Mouse (Mus musculus): ENCODE data around the gene Afap1l2. TPM values are rescaled to one million over a fixed set of nuclear protein-coding genes. Genes with fewer than 3 reads are reported as not detected.

Afap1l2 gene
- polyA plus RNA-seq, 1 experiment from 2014 or later, result 3.7 TPM

DNA sequence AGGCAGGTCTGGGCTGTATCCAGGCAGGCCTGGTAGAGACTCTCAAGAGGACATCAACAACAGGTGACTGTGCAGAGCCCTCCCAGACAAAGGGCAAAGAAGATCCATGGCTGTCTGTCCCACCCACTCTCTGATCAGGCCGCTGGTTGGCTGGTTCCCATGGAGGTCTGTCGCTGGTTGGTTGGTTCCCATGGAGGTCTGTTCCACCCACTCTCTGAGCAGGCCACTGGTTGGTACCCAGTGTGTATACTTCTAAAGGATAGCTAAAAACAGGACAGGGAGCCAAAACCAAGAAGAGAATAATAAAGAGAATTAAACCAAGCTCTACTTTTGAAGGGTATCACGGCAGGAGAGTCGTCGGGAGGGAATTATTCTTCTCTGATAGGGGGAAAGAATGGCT is 31.5 kb downstream of the Afap1l2 start:
- Histone ChIP-seq H3K27me3 (ENCODE audit: control insufficient read depth, insufficient read depth, low read length) (no peaks in the 10 kb centered on the region), H3K4me2 (replicated peaks; ENCODE audit: low read depth, low read length) (no peak overlapping the region), H3K9me3 (ENCODE audit: control insufficient read depth, low read length) (no peaks in the 10 kb centered on the region), H3K4me3 (ENCODE audit: low read depth, low read length) (no peak overlapping the region), H3K9ac (ENCODE audit: low read depth, low read length) (no peak overlapping the region), H3K4me1 (replicated peaks; ENCODE audit: control insufficient read depth, insufficient read depth, low read length) (peaks cover 2% of the 10 kb centered on the region; the same call in 1 of the 2 replicates), H3K36me3 (ENCODE audit: control insufficient read depth, insufficient read depth, low read length) (no peaks in the 10 kb centered on the region), H3K27ac (ENCODE audit: low read depth, low read length) (no peak overlapping the region)
- WGBS, result 87% methylated on average over 5 of the region's 5 CpGs
- no peak for ATAC-seq (ENCODE audit: low FRiP score)
- no peak for DNase-seq (ENCODE audit: low spot score)

DNA sequence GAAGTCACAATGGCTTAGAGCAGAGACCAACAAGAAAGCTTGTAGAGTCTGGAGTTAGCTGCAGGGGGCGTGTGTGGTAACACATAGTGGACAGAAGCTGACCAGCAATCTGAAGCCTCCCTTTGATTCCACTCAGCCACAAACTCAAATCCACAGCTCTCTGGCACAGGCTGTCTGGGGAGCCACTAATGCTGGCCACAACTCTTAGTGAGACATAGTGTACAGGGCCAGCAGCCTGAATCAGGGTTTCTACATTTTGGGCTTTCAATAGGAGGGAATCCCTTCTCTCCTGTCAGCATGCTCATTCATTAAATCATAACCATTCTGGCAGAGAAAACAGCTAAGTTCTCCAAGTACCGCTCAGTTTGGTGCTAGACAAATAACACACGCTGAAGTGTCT is 32.5 kb downstream of the Afap1l2 start:
- H3K4me3 ChIP-seq (ENCODE audit: low read depth, low read length), result no peak overlapping the region
- no peaks in the 10 kb centered on the region for H3K27me3 ChIP-seq (ENCODE audit: control insufficient read depth, insufficient read depth, low read length)
- no peaks in the 10 kb centered on the region for H3K36me3 ChIP-seq (ENCODE audit: control insufficient read depth, insufficient read depth, low read length)
- no peaks in the 10 kb centered on the region for H3K9me3 ChIP-seq (ENCODE audit: control insufficient read depth, low read length)
- no peak overlapping the region for H3K4me2 ChIP-seq (replicated peaks; ENCODE audit: low read depth, low read length)
- no peak overlapping the region for H3K9ac ChIP-seq (ENCODE audit: low read depth, low read length)
- ATAC-seq (ENCODE audit: low FRiP score) (no peak), DNase-seq (ENCODE audit: low spot score) (no peak)
- H3K27ac ChIP-seq (ENCODE audit: low read depth, low read length), result no peak overlapping the region
- peaks cover 2% of the 10 kb centered on the region; the same call in 1 of the 2 replicates for H3K4me1 ChIP-seq (replicated peaks; ENCODE audit: control insufficient read depth, insufficient read depth, low read length)
- 90% methylated on average over 3 of the region's 3 CpGs for WGBS

DNA sequence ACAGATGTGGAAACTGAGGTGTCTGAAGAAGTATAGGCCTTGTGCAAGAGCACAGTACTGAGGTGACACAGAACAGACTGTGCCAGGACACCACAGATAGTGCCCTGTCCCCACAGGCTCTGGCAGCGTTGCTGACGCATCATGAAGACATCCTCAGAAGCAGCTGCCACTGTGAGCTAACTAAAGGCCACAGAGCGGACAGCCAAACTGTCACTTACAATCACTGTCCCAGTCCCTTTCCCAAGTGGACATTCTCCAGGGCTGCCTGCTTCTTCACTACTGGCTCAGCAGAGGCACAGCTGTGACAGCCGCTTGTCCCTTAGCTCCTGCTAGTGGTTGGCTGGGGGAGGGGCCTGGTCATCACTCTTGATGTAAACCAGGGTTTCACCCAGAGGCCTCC is 33.9 kb downstream of the Afap1l2 start:
- no peaks in the 10 kb centered on the region for H3K36me3 ChIP-seq (ENCODE audit: control insufficient read depth, insufficient read depth, low read length)
- H3K9ac ChIP-seq (ENCODE audit: low read depth, low read length), result no peak overlapping the region
- no peak overlapping the region for H3K4me3 ChIP-seq (ENCODE audit: low read depth, low read length)
- peaks cover 2% of the 10 kb centered on the region; the same call in 1 of the 2 replicates for H3K4me1 ChIP-seq (replicated peaks; ENCODE audit: control insufficient read depth, insufficient read depth, low read length)
- H3K27ac ChIP-seq (ENCODE audit: low read depth, low read length), result no peak overlapping the region
- DNase-seq (ENCODE audit: low spot score) (no peak), ATAC-seq (ENCODE audit: low FRiP score) (no peak)
- H3K27me3 ChIP-seq (ENCODE audit: control insufficient read depth, insufficient read depth, low read length), result no peaks in the 10 kb centered on the region
- no peaks in the 10 kb centered on the region for H3K9me3 ChIP-seq (ENCODE audit: control insufficient read depth, low read length)
- no peak overlapping the region for H3K4me2 ChIP-seq (replicated peaks; ENCODE audit: low read depth, low read length)
- WGBS, result 72% methylated on average over 4 of the region's 4 CpGs

DNA sequence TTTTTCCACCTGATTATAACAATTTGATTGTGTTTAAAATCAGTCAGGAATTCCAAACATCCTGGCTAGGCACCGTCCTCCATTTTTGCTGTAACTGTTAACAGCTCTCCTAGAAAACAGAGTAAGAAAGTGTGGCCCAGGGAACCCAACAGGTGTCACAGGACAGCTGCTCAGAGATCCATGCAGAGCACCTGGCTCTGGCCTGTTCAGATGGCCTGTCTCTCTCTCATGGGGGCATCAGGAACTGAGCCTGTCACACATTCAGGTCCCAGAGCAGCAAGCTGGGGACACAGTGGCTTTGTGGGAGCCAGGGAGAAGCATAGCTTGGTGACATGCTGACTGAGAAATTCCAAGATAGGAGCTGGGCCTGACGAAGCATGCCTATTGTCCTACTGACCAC is 35.3 kb downstream of the Afap1l2 start:
- no peak overlapping the region for H3K4me2 ChIP-seq (replicated peaks; ENCODE audit: low read depth, low read length)
- H3K9ac ChIP-seq (ENCODE audit: low read depth, low read length), result no peak overlapping the region
- DNase-seq (ENCODE audit: low spot score) (no peak), ATAC-seq (ENCODE audit: low FRiP score) (no peak)
- no peak overlapping the region for H3K4me3 ChIP-seq (ENCODE audit: low read depth, low read length)
- H3K27me3 ChIP-seq (ENCODE audit: control insufficient read depth, insufficient read depth, low read length), result no peaks in the 10 kb centered on the region
- 82% methylated on average over 2 of the region's 2 CpGs for WGBS
- H3K9me3 ChIP-seq (ENCODE audit: control insufficient read depth, low read length), result no peaks in the 10 kb centered on the region
- H3K27ac ChIP-seq (ENCODE audit: low read depth, low read length), result no peak overlapping the region
- no peaks in the 10 kb centered on the region for H3K36me3 ChIP-seq (ENCODE audit: control insufficient read depth, insufficient read depth, low read length)
- peaks cover 2% of the 10 kb centered on the region; the same call in 1 of the 2 replicates for H3K4me1 ChIP-seq (replicated peaks; ENCODE audit: control insufficient read depth, insufficient read depth, low read length)

DNA sequence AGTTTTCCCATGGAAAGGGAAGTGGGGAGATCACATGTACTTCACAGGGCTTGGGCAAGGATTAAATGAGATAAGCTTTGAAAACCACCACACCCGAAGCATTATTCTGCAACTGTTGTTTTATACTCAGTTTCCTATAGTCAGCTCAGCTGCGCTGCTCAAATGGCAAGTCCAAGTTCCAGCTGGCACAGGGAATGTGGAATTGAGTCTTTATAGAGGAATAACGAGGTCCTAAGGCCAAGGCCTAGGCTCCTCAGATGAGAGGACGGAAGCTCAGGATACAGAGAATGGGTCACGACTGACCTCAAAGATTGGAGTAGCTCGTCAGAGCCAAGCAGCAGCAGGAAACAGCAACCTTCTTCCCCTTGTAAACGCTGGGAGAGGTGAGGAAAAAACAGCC is 36.7 kb downstream of the Afap1l2 start:
- H3K36me3 ChIP-seq (ENCODE audit: control insufficient read depth, insufficient read depth, low read length), result no peaks in the 10 kb centered on the region
- WGBS, result 85% methylated on average over 7 of the region's 7 CpGs
- H3K9ac ChIP-seq (ENCODE audit: low read depth, low read length), result no peak overlapping the region
- H3K4me1 ChIP-seq (replicated peaks; ENCODE audit: control insufficient read depth, insufficient read depth, low read length), result no peaks in the 10 kb centered on the region
- DNase-seq (ENCODE audit: low spot score) (no peak), ATAC-seq (ENCODE audit: low FRiP score) (no peak)
- H3K9me3 ChIP-seq (ENCODE audit: control insufficient read depth, low read length), result no peaks in the 10 kb centered on the region
- no peak overlapping the region for H3K4me3 ChIP-seq (ENCODE audit: low read depth, low read length)
- no peaks in the 10 kb centered on the region for H3K27me3 ChIP-seq (ENCODE audit: control insufficient read depth, insufficient read depth, low read length)
- H3K4me2 ChIP-seq (replicated peaks; ENCODE audit: low read depth, low read length), result no peak overlapping the region
- no peak overlapping the region for H3K27ac ChIP-seq (ENCODE audit: low read depth, low read length)

DNA sequence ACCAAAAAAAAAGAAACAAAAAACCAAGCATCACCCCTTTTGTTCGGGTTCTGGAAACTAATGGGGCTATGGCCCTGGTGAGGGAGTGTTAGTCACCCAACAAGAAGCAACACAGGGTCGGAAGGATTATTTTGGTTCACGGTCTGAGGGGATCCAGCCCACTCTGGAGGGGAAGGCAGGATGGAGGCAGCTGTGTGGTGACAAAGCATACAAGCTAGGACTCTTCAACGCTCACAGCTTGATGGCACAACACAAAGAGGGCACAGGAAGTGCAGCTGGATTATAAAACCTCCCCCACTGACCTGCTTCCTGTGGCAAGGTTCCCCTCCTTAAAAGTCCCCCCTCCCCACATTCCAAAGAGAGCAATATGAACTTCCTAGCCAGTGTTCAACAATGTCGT is 44.2 kb downstream of the Afap1l2 start:
- Histone ChIP-seq H3K4me1 (replicated peaks; ENCODE audit: control insufficient read depth, insufficient read depth, low read length) (no peaks in the 10 kb centered on the region), H3K9me3 (ENCODE audit: control insufficient read depth, low read length) (no peaks in the 10 kb centered on the region), H3K36me3 (ENCODE audit: control insufficient read depth, insufficient read depth, low read length) (no peaks in the 10 kb centered on the region), H3K27ac (ENCODE audit: low read depth, low read length) (no peak overlapping the region), H3K27me3 (ENCODE audit: control insufficient read depth, insufficient read depth, low read length) (no peaks in the 10 kb centered on the region), H3K4me3 (ENCODE audit: low read depth, low read length) (no peak overlapping the region), H3K4me2 (replicated peaks; ENCODE audit: low read depth, low read length) (no peak overlapping the region), H3K9ac (ENCODE audit: low read depth, low read length) (no peak overlapping the region)
- 65% methylated on average over 5 of the region's 5 CpGs for WGBS
- DNase-seq (ENCODE audit: low spot score) (no peak), ATAC-seq (ENCODE audit: low FRiP score) (no peak)

DNA sequence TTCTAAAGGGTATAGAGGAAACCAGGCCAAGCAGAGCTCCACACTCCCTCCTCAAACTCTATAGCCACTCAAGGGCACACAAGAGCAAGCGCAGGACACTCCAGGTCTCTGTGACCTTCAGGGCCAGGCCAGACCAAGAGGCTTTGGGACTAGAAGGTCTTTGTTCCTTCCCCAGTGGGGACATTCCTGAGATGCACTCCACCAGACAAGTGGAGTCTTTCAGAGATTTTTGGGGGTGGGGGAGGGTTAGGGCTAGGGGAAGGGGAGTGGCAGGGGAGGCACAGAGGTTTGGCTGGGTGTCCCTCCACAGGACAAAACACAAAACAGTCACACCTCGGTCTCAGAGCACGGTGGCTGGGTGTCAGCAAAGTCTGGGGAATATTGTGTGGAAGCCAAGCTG is 48.4 kb downstream of the Afap1l2 start:
- no peaks in the 10 kb centered on the region for H3K36me3 ChIP-seq (ENCODE audit: control insufficient read depth, insufficient read depth, low read length)
- H3K9ac ChIP-seq (ENCODE audit: low read depth, low read length), result no peak overlapping the region
- H3K27ac ChIP-seq (ENCODE audit: low read depth, low read length), result no peak overlapping the region

DNA sequence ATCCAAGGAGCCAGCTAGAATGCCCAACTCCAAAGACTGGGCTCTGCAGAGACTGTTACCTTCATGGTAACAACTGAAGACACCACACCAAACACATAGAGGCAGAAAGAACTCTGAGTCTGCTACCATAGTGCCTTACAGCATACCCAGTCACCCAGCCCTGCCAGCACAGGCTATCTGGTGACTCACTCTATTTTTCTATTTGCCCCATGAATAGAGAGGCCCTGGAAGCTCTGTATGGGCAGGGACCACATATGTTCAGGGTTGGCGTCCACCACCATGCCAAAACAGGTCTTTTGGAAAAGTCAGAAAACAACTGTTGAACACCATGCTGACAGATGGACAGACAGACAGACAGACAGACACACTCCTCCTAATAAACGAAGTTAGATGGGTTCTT is 49.0 kb downstream of the Afap1l2 start:
- 91% methylated on average over 2 of the region's 2 CpGs for WGBS
- no peak overlapping the region for H3K9ac ChIP-seq (ENCODE audit: low read depth, low read length)
- H3K4me2 ChIP-seq (replicated peaks; ENCODE audit: low read depth, low read length), result no peak overlapping the region
- no peak overlapping the region for H3K4me3 ChIP-seq (ENCODE audit: low read depth, low read length)
- H3K36me3 ChIP-seq (ENCODE audit: control insufficient read depth, insufficient read depth, low read length), result no peaks in the 10 kb centered on the region
- no peaks in the 10 kb centered on the region for H3K4me1 ChIP-seq (replicated peaks; ENCODE audit: control insufficient read depth, insufficient read depth, low read length)
- no peak for ATAC-seq (ENCODE audit: low FRiP score)
- H3K9me3 ChIP-seq (ENCODE audit: control insufficient read depth, low read length), result no peaks in the 10 kb centered on the region
- H3K27ac ChIP-seq (ENCODE audit: low read depth, low read length), result no peak overlapping the region
- H3K27me3 ChIP-seq (ENCODE audit: control insufficient read depth, insufficient read depth, low read length), result no peaks in the 10 kb centered on the region
- DNase-seq (ENCODE audit: low spot score), result no peak

More for the DNA sequence above, 48.4 kb downstream of the Afap1l2 start:
- DNase-seq (ENCODE audit: low spot score) (no peak), ATAC-seq (ENCODE audit: low FRiP score) (no peak)
- Histone ChIP-seq H3K4me3 (ENCODE audit: low read depth, low read length) (no peak overlapping the region), H3K4me2 (replicated peaks; ENCODE audit: low read depth, low read length) (no peak overlapping the region), H3K4me1 (replicated peaks; ENCODE audit: control insufficient read depth, insufficient read depth, low read length) (no peaks in the 10 kb centered on the region), H3K27me3 (ENCODE audit: control insufficient read depth, insufficient read depth, low read length) (no peaks in the 10 kb centered on the region), H3K9me3 (ENCODE audit: control insufficient read depth, low read length) (no peaks in the 10 kb centered on the region)
- 76% methylated on average over 3 of the region's 3 CpGs for WGBS

DNA sequence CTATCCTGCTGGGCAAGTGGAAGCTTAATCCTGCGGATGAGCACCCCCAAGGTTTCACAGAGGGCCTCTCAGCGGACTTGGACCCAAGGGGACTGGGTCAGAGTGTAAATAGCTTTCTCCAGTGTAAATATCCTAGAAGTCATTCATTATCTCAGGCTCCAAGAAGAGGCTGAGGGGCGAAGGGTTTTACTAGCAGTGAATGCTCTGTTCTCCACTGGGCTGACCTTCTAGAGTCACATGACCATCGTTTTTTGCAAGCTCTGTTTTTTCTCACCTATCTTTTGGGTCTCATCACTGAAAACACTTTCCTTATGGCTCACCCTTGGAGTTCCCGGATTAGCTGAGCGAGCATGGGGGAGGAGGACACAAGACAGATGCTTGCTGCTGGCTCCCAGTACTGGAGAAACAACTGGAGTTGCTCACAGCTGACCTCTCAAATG is 49.4 kb downstream of the Afap1l2 start:
- no peaks in the 10 kb centered on the region for H3K4me1 ChIP-seq (replicated peaks; ENCODE audit: control insufficient read depth, insufficient read depth, low read length)
- no peak overlapping the region for H3K4me2 ChIP-seq (replicated peaks; ENCODE audit: low read depth, low read length)
- DNase-seq (ENCODE audit: low spot score) (no peak), ATAC-seq (ENCODE audit: low FRiP score) (no peak)
- H3K9me3 ChIP-seq (ENCODE audit: control insufficient read depth, low read length), result no peaks in the 10 kb centered on the region
- no peak overlapping the region for H3K9ac ChIP-seq (ENCODE audit: low read depth, low read length)
- WGBS, result 53% methylated on average over 6 of the region's 6 CpGs
- H3K27me3 ChIP-seq (ENCODE audit: control insufficient read depth, insufficient read depth, low read length), result no peaks in the 10 kb centered on the region
- H3K4me3 ChIP-seq (ENCODE audit: low read depth, low read length), result no peak overlapping the region
- H3K36me3 ChIP-seq (ENCODE audit: control insufficient read depth, insufficient read depth, low read length), result no peaks in the 10 kb centered on the region
- no peak overlapping the region for H3K27ac ChIP-seq (ENCODE audit: low read depth, low read length)
